Mouse (Mus musculus): Measurements from ENCODE around the gene Atxn10.

Atxn10 gene

DNA sequence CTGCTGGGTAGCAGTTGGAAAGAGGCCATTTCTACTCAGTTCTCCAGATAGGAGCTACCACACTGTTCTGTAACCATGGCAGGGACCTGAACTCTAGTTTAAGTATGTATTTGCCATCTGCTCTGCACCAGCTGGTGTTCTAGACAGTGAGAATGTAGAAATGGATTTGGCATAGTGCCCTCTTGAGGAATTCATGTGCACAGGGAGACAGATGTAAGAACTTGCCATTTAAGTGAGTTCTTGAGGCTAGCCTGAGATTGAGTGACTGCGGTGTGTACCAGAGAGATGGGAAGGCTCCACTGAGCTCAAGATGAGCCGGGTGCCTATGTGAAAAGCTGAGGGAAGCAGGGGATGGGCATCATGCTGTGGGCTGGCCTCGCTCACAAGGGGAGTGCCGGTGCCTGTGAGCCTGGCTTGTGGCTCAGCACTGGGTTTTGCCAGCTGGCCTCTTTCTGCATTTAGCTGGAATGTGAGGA, 67.2 kb downstream of the Atxn10 start:
- peak; percentile 80 to 96 for DNase-seq (ENCODE audit: low spot score in 2 of 2)

DNA sequence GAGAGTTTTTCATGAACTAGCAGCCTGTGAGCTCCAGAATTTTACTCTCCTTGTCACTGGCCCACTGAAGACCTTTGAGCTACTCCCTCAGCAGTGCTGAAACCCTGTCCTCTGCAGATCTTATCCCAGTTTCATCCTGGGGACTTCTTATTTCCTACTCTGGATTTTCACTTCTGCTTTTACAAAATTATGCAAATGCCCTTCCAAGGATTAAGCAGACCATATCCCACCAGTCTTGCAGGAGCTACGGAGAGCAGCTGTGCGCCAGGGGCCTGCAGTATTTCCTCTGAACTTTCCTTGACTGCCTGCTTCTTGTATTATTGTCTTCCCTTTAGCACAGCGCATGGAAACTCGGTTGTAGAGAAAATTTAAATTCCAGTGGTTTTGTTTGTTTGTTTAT, 68.7 kb downstream of the Atxn10 start:
- no peak for DNase-seq (ENCODE audit: low spot score in 2 of 2)

DNA sequence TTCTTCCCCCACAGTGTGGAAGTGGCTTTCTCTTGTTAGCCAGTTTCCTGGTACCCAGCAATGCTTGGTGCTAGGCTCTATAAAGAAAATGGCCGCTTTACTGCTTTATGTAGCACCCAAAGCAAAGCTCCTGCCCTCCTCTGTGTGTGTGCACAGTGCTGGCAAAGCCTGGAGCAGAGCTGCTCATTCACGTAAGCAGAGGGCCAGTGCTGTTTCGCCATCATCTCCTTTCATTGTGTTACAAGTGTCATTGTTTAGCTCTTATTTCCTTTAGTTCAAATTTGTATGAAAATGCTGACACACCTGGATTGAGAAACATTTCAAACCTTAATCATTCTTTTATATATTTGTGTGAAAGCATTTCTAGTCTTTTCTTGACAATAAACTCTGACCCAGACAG, 69.5 kb downstream of the Atxn10 start:
- DNase-seq (ENCODE audit: low spot score in 2 of 2): no peak

DNA sequence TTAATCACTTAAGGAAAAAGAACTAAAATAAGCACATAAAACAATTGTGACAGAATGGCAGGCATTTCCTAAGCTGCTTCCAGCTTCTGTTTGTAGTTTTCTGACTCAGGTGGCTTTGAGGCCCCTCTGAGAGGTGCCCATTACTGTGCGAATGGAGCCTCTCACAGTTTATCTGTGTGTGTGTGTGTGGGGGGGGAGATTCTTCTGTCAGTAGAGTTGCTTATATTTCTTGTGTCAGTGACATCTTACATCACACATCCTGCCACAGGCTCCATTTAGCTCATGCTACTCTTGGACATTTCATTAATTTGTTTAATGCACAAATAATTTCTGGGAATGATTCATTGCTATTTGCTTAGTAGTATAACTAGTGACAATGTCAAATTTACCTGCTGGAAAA, 70.8 kb downstream of the Atxn10 start:
- no peak for DNase-seq (ENCODE audit: low spot score in 2 of 2)

DNA sequence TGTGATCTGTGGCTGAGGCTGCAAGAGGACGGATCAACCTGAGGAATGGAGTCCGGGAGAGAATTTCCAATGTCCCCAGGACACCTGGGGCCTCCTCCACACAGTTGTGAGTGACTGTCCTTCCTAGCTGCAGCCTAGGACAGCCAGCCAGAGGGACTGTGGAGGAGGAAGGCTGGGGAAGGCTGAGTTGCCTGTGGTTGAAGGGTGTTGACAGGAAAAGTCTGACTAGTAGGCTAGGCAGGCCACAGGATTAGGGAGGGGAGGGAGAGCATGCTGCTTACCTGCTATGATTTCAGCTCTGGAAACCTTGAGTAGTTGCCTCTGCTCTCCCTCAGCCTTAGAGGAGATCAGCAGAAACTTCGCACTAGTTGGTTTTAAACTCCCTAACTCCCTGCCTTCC, 71.3 kb downstream of the Atxn10 start:
- DNase-seq (ENCODE audit: low spot score in 2 of 2): no peak

DNA sequence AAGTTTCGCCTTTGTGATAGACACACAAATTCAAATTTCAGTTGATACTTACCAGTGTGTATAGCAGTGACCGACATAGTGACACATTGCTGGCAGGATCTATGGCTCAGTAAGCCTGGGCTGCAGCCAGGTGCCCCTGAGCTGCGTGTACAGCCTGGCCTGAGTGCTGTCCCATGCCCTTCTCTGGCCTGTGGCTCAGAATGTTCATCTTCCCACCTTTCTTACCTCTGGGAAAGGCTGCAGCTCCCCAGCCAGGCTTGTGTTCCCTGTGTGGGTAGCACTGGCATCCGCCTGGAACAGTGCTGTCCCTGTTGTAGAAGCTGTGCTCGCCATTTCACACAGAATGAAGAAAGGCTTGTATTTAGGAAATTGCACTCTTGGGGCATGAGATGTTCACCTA, 72.7 kb downstream of the Atxn10 start:
- peak; percentile 21 to 30 for DNase-seq (ENCODE audit: low spot score in 2 of 2)

DNA sequence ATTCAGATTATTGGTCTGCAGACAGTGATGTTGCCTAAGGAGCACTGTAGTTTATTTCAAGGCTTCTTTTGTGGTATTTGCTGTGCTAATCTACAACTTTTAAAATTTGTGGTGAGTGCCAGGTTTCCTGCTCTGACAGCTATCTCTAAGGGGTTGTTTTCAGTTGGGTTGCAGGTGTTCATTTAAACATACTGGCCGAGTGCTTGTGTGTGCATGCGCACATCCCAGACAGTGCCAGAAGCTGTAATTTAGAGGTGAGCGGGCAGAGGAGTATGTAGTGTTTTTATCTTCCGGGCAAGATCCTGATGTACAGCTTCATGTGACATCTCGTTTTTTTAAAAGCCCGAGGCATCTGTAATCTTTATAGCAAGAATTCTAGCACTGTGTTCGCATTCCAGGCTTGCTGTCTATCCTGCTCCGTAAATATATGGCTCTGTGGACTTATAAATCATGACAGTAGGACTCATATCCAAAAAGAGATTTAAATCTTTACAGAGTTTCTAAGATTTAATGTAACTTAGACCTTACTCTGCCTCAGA, 73.3 kb downstream of the Atxn10 start:
- no peak for DNase-seq (ENCODE audit: low spot score in 2 of 2)

DNA sequence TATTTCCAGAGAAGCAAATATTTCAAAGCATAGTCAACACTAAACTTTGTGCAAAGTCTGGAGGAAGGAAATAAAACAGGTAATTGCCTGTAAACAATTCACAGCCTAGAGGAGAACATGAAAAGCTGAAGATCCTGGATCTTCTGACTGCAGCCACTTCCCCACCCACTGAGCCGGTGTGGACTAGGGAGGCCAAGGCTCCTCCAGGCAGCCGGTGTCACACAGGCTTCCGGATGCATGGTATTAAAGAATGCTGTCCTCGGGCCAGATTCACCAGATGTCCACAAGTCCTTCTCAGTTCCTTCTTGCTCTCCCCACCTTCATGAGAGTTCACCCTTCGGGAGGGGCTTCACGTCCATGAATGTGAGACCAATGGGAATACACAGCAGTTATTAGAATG, 73.8 kb downstream of the Atxn10 start:
- no peak for DNase-seq (ENCODE audit: low spot score in 2 of 2)

DNA sequence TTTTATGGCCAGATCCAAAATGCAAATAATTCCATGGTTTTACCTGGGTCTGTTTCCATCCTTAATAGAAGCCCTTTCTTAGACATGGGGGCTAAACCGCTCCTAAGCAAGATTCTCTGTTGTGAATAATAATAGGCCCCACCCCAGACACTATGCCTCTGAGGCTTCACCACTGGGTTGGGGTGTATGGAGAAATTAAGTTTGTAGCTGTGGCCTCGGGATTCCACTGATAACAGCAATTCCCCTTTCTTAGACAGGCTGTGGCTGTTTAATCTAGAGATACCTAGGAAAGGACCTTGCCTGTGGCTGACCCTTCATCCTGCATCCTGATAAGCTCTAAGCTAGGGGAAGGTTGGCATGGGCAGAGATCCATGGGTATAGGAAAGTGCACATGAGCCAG, 78.6 kb downstream of the Atxn10 start:
- no peak for DNase-seq (ENCODE audit: low spot score in 2 of 2)

DNA sequence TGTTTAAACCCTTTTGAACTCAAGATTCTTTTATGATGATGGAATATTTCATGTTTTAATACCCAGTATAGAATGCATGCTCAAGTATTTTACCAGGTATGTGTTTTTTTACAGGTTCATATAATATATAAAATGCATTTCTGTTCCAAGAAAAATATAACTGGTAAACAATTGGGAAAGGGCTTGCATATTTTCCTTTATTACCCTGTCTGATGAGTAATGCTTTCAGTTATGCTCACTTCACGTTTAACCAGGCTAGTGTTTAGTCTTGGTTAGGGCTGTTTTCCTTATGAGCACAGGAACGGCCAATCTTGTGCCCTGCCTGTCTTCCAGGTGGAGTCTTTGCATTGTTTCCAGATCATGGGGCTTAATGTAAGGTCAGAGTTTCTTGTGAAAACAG, 84.6 kb downstream of the Atxn10 start:
- no peak for DNase-seq (ENCODE audit: low spot score in 2 of 2)

DNA sequence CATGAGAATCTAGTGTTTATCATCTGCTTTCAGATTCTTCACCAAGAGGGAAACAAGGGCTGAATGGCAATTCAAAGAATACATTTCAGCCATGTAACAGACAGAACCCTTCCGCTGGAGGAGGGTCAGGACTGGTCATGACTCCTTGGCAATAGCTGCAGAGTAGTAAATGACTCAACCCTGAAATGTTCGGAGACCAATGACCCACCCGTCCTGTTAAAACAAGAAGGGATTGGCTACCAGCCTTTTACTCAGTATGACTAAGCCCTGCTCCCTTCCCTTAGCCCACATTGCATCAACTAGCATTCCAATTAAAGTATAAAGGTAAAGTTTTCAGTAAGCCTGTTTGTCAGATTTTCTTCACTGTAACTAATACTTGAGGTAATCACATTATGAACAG, 88.2 kb downstream of the Atxn10 start:
- DNase-seq (ENCODE audit: low spot score in 2 of 2): no peak

DNA sequence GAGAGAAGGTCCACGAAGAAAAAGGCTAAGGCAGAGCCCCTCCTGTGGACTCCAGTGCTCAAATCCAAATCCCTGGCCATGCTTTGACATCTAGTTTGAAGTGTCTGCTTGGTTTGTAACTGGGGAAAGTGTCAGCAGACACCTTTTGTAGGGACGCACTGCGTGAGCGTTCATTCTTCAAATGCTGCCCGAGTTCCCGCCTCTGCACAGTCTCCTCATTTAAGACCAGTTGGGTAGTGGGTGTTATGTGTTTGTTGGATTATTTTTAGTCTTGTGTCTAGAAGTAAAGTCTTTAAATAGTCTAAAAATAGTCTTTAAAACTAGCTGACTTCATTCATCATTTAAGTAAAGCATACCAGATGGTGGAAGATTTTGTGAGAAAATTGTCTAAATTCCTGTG, 92.1 kb downstream of the Atxn10 start:
- peak in 1 of 2 experiments; percentile 69 for DNase-seq (ENCODE audit: low spot score in 2 of 2)

DNA sequence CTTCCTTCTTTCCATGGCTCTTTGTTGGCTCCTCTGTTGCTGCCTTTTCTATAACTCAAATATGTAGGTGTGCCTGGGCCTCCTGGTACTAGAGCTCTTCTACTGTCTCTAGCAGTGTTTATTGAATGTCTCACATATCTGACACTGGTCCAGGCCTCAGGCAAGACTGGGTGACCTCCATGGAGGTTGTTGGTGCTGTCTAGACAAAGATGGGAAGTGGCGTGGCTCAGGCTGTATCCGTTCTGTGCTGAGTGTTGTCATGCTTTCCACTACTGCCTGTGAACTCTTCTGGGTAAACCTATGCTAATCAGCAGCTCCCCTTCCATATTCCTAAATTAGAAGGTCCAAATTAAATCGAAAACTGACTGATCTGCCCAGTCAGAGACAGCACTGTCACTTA, 106.5 kb downstream of the Atxn10 start:
- no peak for DNase-seq (ENCODE audit: low spot score in 2 of 2)

DNA sequence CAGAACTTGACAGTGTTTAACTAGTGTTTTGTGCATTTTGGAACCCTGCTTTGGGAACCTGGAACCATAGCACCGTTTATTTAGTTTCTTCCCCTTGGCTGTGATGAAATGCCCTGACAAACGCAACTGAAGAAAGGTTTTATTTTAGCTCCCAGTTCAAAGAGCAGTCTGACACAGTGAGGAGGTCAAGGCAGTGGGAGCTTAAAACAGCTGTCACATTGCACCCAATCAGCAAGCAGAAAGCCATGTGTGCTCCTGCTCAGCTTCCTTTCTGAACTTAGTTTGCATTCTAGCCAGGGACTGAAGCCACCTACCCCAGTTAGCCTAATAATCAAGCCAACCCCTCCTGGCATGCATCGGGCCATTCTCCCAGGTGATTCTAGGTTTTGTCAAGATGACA, 110.6 kb downstream of the Atxn10 start:
- DNase-seq (ENCODE audit: low spot score in 2 of 2): no peak

DNA sequence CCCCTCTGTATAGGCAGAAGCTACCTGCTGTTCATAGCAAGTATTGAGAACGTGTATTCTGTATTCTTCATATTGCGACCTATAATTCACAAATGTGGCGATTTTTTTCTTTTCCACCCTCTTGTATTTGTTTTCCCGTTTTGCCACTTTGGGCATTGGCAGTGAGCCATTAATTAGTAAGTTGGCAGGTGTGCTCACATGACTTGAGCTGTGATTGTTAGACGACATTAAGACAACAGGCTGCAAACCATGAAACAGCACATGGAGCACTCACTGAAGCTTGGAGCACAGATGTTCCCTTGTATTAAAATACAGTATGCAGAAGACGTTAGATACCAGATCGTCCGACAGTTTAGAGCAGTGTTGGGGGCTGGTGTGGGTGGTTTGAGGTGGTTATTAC, 120.8 kb downstream of the Atxn10 start:
- no peak for DNase-seq (ENCODE audit: low spot score in 2 of 2)

DNA sequence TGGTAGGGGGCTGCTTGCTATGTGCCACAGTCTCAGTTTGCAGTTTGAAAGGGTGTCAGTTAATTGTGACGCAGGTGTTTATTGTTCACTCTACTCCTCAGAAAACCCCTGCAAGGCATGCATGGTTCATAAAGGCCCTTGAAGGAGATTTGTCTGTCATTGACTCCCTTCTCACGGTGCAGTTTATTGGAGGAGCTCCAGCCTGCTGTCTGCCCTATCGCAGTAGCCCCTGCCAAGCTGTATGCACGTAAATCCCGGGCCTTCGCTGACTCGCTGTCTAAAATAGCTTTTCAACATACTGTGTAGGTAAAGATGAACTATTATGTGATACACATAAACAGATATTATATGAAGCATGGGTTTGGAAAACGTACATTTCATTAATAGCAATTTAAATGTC, 121.8 kb downstream of the Atxn10 start:
- DNase-seq (ENCODE audit: low spot score in 2 of 2): no peak

DNA sequence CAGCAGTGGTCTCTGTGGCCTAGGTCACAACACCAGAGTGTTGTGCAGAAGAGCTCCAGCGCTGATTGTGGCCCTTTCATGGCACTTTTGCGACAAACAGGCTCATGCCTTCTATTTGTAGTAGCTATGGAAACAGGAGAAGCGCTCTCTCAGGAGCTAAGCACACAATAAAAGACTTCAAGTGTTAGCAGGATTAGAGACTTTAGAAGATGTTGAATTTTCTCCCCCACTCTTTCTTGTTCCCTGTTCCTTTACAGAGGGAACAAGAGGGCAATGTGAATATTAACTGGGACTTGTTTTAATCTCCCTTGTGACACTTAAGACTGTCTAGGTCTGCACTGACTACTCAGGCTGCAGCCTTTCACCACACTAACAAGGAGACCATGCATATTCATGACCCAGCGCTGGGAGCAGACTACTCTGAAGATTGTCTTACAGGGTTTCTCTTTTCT, 122.6 kb downstream of the Atxn10 start:
- no peak for DNase-seq (ENCODE audit: low spot score in 2 of 2)

DNA sequence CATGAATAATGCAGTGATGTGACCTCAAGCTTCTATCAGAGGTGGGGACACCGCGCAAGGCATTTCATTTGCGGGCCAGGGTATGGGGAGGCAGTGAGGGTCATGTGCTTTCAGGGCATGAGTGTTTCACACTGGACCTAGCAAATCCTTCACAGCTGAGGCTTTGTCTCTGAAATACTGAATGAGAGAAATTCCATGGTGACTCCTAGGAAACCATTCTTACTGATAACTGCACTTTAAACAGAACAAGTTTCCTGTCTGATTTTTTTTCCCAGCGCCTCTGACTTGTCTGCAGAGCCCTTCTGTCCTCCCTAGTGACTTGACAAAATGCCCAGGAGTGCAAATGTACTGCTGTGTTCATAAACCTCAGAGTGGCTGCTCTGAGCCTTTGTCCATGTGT, 125.5 kb downstream of the Atxn10 start:
- DNase-seq (ENCODE audit: low spot score in 2 of 2): no peak

DNA sequence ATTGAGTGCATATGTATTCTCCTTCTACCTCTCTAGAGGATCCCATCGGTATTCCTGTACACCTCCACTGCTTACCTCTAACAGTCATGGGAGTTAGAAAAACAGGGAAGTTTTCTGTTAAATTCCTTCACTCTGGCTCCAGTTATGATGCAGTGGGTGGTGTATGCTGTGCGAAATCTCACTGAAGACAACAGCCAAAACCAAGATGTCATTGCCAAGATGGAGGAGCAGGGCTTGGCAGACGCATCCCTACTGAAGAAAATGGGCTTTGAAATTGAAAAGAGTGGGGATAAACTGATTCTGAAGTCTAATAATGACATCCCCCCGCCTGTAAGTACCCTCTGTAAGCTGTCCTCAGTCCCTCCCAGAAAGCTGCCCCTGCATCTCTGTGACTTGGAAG, 126.1 kb downstream of the Atxn10 start:
- peak; percentile 51 to 70 for DNase-seq (ENCODE audit: low spot score in 2 of 2)

DNA sequence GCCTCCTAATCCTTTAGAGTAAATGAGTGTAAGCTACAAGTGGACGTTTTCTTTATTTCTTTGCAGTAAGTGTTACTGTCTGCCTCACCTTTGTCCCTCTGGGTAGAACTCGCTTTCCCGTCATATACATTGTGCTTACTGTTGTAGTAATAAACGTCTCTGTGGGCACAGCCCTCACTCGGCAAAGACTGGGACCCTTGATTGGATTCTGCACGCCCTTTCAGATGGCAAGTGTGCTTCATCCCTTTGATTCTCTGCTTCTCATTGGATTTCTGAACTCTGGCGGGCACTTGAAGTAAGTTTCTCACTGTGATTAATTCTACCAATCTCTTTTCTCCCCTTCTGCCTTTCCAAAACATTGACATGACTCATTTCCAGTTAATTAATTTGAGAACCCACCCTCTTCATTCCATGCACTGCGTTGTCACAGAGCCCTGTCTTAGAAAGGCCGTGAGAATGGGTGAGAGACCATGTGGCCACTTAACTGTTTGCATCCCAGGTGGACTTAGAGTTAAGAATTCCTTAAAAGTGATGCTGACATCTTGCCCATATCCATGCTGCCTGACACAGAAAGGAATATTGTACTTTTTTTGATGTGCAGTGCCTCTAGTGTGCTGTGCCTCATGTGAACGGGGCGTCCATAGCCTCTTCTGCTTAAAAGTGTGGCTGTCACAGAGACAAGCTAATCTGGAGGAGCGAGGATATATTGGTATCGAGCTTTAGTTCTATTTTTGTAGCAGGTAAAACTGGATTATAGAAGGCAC, 127.2 kb downstream of the Atxn10 start:
- no peak for DNase-seq (ENCODE audit: low spot score in 2 of 2)

DNA sequence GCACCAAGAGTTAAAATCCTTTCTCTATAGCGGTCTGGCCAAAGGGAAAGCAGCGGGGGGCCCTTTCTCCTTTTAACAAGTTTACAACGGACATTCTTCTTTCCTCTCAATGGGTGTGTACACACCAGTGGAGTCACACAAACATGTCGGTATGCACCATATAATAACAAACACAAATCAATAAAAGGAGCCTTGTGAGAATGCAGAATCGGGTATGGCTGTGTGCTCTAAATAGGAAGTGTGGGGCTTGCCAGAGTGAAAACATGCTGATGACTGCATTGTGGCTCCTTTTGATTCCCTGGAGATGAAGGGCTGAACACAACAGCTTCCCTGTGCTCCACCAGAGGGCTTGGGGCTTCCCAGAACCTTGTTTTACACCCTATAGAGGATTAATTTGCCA, 128.1 kb downstream of the Atxn10 start:
- no peak for DNase-seq (ENCODE audit: low spot score in 2 of 2)

DNA sequence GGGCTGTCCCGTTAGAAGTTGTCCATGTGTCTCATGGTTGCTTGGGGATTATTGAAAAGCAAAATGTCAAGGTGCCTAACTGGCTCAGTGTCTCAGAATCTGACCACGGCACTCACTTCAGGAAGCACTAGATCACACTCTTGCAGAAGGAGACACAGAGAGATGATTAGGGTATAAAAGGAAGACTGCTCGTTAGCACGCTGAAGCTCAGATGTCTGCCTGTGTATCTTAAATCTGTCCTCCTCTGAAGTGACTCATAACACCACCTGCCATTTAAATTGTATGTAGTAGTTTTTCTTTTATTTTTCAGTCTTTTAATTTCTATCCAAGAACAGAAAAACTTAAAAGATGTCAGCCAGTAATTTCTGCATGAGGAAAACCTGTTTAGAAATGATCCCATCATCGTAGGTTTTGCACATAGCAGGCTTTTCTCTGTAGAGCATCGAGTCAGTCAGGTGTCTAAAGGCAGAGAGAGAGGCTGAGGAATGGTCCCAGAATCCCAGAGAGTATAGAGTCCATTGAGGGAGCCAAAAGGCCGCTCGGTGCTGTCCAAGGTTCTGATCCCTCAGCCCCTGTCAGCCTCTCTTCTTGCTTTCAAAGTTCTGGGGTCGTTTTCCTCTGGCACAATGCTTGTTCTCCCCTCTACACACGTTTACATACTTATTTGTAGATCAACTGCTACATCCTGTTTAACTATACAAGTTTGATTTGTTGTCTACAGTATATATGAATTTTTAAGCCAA, 128.9 kb downstream of the Atxn10 start:
- DNase-seq (ENCODE audit: low spot score in 2 of 2): no peak

DNA sequence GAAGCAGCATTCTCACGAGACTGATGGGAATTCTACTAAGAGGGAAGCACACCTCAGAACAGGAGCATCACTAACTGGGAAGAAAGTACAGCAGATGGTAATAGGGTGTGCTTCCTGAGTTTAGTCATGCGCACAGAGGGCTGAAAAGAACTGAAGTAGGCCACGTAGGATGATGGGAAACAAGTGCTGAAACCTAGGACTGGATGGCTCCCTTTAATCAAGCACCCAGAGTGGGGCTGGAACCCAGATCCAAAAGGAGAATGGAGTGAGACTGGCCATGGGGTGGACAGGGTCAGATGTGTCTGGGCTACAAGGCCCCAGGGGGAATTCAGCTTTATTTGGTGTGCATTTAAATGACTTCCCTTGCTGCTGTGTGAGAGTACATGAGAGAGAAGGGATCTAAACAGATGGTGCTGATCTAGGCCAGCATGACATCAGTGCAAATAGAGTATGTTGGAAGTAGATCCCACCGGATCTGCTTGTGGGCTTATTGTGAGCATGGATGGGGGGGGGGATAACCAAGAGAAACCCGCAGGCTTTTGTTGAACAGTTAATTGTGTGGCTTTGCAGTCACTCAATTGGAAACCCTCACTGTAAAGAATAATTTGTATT, 130.5 kb downstream of the Atxn10 start:
- no peak for DNase-seq (ENCODE audit: low spot score in 2 of 2)
